Mouse (Mus musculus) heart, postnatal 10 days (tissue): ENCODE measurements around the gene Pheta2. TPM values are rescaled to one million over a fixed set of nuclear protein-coding genes. Genes with fewer than 3 reads are reported as not detected.
"Not testable (repeated sequence)": the region's sequence is repeated elsewhere in the genome, so short reads cannot be mapped to it uniquely, and the experiment has no call there.

Source experiments
- DNase-seq, 2 experiments: peaks; one replicate each; pipeline ENCODE4 v3.0.0; 2021
- intact Hi-C: fragments of 180-260 bp; cut with DNase I; formaldehyde crosslinking; loops from one replicate; pipeline ENCODE4 v1.15.1; 2025
- total RNA-seq, 2 experiments: library from RNA; stranded (reverse); gene quantifications; 2 replicates each; pipeline ENCODE4 v1.2.3; 2021

Pheta2 gene
- total RNA-seq, 2 experiments from 2014 or later = 2.8 to 3.2 TPM

- intact Hi-C loops, DNase-seq: not testable (repeated sequence)
Observed at GRCm38 (mm10) chr15:82364561-82364960, 25.8 kb downstream of the Pheta2 start.

- DNase-seq = no peak
- intact Hi-C loops = no loop called here
Observed at GRCm38 (mm10) chr15:82368146-82368545, 29.4 kb downstream of the Pheta2 start.

GRCm38 (mm10) chr15:82368851-82369250 lies 30.1 kb downstream of the Pheta2 start:
- intact Hi-C loops = no loop called here
- DNase-seq = no peak

- intact Hi-C loops = no loop called here
- DNase-seq = no peak
Observed at GRCm38 (mm10) chr15:82372446-82372845, 33.7 kb downstream of the Pheta2 start.

- intact Hi-C loops = no loop called here
- no peak for DNase-seq
Observed at GRCm38 (mm10) chr15:82372991-82373390, 34.2 kb downstream of the Pheta2 start.

- intact Hi-C loops = no loop called here
- no peak for DNase-seq
Observed at GRCm38 (mm10) chr15:82374437-82374836, 35.7 kb downstream of the Pheta2 start.

- DNase-seq = no peak
- intact Hi-C loops = loop anchor here (2.0 kb wide), 1 partner anchor 21 kb away; the partner anchor contains the start of gene Ndufa6
Observed at GRCm38 (mm10) chr15:82375855-82376254, 37.1 kb downstream of the Pheta2 start.

GRCm38 (mm10) chr15:82376393-82377138 lies 37.8 kb downstream of the Pheta2 start:
- intact Hi-C loops = loop anchor here (2.0 kb wide), 1 partner anchor 22 kb away; the partner anchor contains the start of gene Ndufa6
- DNase-seq = peak; percentile 86 to 89

GRCm38 (mm10) chr15:82377701-82378100 lies 39.0 kb downstream of the Pheta2 start:
- DNase-seq = peak in 1 of 2 experiments; percentile 14
- intact Hi-C loops = loop anchor here (2.0 kb wide), 1 partner anchor 23 kb away; the partner anchor contains the start of gene Ndufa6

- intact Hi-C loops = no loop called here
- peak in 1 of 2 experiments; percentile 39 for DNase-seq
Observed at GRCm38 (mm10) chr15:82378261-82379180, 39.8 kb downstream of the Pheta2 start.

GRCm38 (mm10) chr15:82379511-82379870 lies 40.7 kb downstream of the Pheta2 start:
- intact Hi-C loops = no loop called here

GRCm38 (mm10) chr15:82379871-82380713 lies 41.4 kb downstream of the Pheta2 start, which contains the start of gene Cyp2d22:
Gene Cyp2d22 (minus strand): TSS chr15:82380260.
- intact Hi-C loops = loop anchor here (2.0 kb wide), 1 partner anchor 37 kb away; no protein-coding TSS in a partner anchor
- DNase-seq = peak; percentile 64 to 68

More at GRCm38 (mm10) chr15:82379511-82379870, 40.7 kb downstream of the Pheta2 start:
- DNase-seq = no peak

GRCm38 (mm10) chr15:82380714-82381062 lies 41.9 kb downstream of the Pheta2 start:
- DNase-seq = no peak
- intact Hi-C loops = loop anchor here (2.0 kb wide), 1 partner anchor 36 kb away; no protein-coding TSS in a partner anchor

GRCm38 (mm10) chr15:82382441-82382840 lies 43.7 kb downstream of the Pheta2 start:
- intact Hi-C loops = no loop called here

GRCm38 (mm10) chr15:82385729-82386128 lies 47.0 kb downstream of the Pheta2 start:
- DNase-seq = no peak
- intact Hi-C loops = no loop called here

More at GRCm38 (mm10) chr15:82382441-82382840, 43.7 kb downstream of the Pheta2 start:
- DNase-seq = no peak

GRCm38 (mm10) chr15:82389916-82390315 lies 51.2 kb downstream of the Pheta2 start:
- intact Hi-C loops, DNase-seq: not testable (repeated sequence)

GRCm38 (mm10) chr15:82393922-82394321 lies 55.2 kb downstream of the Pheta2 start, which contains the start of gene Cyp2d11:
Gene Cyp2d11 (minus strand): TSS chr15:82394022.
- DNase-seq, intact Hi-C loops: not testable (repeated sequence)
